Mouse (Mus musculus) spleen, postnatal 4 days (tissue): ENCODE data around the gene Ccl25.

Experiments used
- DNase-seq, 2 experiments: peaks; one replicate each; pipeline ENCODE4 v3.0.0; 2022; ENCODE audit warnings: low spot score in 2 of 2

Ccl25 gene

DNA sequence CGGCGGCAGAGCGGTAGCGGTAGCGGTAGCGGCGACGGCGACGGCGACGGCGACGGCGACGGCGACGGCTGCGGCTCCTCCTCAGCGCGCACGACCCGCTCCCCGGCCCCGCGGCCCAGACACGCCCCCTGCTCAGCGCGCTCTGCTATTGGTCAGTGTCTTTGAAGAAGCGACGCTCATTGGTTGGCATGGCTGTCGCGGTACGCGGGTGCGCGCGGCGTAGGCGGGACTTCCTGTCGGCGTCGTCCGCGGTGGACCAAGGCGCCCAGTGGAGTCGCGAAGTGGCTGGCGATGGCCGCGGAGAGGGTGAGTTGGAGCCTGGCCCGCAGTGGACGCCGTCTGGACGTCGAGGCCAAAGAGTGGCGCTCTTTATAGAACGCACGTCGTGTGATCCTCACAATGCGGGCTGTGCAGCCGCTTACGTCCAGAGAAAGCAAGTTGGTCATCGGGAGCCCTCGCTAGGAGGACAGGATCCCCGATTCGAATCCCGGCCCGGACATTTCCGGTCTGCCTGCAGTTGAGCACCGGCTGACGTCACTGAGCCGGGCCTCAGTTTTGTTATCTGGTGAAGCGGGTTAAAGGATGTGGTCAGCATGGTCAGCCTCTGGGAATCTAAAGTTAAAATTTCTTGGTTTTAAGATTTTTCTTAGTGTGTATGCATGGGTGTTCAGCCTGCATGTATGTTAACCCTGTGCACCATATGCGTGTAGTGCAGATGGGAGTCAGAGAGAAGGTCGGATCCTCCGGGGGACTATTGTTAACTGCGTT, at the start of gene Ccl25, which contains the start of gene Elavl1:
Gene Ccl25 (plus strand): TSS at position 228 of the 768 bp plus-strand sequence.
Gene Elavl1 (minus strand): TSS at position 431 of the 768 bp plus-strand sequence.
- peak; percentile 98 to 99 for DNase-seq

DNA sequence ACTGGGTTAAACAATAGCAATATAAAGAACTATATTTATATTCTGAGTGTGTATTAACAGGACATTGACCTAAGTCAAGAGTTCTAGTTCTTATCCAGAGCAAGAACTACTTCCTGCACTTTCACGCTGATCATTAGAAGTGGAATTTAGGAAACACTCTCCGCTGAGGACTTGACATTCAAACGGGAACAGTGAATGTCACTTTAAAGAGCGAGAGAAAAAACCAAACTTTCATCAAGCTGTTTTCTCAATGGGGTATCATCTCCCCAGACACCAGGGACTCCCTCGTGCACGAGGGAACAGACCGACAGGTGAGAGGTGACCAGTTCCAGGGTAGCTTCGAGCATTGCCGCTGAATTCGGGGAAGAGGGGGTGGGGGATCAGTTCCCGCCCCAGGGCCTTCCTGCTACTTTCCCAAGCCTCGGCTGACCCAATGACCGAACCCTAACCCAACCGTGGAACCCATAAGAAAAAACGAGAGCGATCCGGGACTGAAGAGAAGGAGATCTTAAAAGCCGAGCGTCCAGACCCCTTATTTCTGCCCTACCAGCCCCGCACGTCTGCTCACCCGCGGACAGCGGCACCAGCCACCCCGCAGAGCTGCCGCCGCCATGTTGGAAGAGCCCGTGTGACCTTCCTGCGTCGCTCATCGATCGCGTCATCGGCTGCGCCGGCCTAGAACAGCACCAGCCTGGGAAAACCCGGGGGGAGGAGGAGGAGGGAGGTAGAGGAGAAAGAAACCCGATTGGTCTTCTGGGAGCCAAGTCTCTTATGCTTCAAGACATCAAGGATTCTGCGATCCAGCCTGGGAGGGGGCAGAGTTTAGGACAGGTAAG, 49.5 kb upstream of the Ccl25 start, which contains the start of gene Timm44:
Gene Timm44 (minus strand): TSS at position 639 of the 836 bp plus-strand sequence.
- DNase-seq: peak; percentile 90 to 94

DNA sequence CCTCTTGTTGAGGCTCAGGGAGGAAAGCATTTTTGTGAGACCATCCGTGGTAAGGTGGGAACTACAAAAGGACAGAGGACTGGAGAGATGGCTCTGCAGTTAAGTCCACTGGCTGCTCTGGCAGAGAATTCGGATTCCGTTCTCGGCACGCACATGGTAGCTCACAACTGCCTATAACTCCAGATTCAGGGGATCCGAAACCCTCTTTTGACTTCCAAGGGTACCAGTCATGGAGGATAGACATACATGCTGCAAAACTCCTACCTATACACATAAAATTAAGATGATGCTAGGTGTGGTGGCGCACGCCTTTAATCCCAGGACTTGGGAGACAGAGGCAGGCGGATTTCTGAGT, 48.9 kb upstream of the Ccl25 start:
- no peak for DNase-seq

DNA sequence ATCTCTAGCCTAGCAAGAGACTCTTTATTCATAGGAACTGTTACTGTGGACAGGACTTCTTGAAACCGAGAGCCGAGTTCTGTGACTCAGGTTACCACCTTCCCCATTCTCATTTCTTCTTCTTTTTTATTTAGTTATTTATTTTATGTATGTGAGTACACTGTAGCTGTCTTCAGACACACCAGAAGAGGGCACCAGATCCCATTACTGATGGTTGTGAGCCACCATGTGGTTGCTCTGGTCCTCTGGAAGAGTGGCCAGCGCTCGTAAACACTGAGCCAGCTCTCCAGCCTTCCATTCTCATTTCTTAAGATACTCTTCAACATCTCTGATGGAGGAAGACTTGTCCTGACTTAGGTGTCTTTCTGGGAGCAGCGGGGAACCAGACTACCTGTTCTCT, 32.3 kb upstream of the Ccl25 start:
- no peak for DNase-seq

DNA sequence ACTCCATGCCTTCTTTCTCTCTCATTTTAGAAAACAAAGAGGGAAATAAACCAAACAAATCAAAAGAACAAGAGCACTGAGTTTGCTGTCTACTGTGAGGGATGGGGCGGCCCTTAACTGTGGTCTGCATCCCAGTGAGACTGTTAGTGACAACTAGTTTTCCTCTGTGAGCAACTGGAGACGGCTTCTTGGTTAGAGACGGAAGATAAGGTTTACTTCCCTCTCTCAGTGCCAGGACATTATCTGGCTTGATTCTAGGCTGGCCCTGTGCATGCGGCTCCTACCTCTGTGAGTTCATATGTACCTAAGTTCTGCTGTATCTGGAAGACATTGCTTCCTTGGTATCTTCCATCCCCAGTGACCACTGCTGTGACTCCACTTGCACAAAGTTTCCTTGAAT, 27.2 kb upstream of the Ccl25 start:
- no peak for DNase-seq

DNA sequence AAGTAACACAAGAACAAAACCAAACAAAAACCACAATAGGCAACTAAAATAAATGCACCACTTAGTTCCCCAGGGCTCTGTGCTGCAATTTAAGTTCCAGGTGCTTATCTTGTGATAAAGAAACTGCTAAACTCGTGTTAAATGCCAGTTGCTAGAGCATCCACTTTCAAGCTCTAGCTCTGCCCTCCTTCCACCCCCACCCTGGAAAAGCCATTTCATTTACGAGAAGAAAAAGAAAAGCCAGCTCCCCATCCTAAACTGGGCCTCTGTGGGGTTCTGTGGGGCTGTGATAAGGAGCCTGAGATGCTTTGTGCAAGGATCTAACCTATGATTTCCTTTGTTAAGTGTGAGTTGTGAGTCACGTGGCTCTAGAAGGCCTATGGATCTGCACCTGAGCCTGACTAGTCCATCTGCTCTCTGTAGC, 20.9 kb upstream of the Ccl25 start:
- no peak for DNase-seq

DNA sequence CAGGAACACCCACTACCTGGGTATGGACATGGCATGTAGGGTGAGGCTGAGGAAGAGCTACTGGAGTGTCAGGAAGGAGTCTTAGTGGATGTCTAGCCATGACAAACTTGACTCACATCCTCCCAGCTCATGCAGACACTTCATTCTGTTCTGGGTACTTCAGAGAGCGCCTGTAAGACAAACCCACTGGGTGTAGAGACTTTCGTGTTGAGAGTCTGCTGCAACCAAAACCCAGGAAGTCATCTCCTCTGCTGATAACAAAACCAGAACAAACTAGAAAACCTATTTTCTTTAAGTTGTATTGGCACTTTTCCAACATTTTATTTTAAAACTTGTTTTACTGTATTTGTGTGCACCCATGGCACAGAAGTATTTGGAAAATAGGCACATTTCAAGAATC, 19.2 kb upstream of the Ccl25 start:
- no peak for DNase-seq

DNA sequence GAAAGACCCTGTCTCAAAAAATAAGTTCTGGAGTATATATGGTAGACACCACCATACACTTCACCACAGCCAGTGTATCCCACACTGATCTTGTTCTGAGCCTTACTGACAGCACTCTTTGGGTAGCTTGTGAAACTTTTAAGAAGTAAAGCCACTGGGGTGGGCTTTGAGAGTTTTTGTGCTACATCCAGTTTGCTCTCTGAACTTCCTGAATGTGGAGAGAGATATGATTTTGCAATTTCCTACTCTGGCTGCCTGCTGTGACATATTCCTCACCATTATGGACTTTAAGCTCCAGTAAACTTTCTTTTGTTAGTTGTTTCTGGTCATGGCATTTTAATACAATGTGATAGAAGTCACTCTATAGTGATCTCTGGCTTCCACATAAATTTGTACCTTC, 12.9 kb upstream of the Ccl25 start:
- no peak for DNase-seq

DNA sequence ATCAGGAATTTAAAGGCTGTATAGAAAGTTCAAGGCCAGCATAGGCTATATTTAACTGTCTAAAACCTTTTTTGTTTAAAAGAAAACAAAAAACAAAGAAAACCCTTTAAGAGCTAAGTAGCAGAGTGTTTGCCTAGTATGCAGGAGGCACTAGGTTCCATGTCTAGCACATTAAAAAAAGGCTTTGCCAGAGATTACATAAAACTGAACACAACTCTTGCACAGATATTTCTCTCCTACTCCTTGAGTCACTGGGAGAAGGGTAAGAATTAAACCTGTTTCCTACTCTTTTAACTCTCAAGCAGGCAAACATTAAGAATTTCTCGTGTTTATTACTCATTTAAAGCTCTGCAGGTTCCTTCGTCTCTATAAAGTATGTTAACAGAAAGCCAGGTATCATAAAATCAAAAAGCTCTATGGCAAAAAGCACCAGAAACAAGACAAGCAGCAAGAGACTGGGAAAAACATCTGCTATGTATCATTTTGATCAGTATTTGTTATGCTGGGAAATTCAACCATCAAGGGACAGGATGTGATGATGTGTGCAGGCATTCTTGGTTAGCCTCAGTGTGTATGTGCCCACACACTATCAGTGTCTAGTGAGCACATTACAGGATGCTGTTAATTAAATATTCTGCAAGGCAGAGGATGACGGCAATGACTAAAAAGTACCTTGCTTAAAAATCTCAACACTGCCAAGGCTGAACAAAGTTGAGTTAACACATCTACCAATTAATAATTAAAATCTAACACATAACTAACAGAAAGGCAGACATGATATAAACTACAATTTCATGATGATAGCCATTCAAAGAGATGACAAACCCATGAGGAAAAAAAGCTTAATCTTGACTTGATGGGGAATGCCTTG, 11.5 kb upstream of the Ccl25 start:
- no peak for DNase-seq

DNA sequence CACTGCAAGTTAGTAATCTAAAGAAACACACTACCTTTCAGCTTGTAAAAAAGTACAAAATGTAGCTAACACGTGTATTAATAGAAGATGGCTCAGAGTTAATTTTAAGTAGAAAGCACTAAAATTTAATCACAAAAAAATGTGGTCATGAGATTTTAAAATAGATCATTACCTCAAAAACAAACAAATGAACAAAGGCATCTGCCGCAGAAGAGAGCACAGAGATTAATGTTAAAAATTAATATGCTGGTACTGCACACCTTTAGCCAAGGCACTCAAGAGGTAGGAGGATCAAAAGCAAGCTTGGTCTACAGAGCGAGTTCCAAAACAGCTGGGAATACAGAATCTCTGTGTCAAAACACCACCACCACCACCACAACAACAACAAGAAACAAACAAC, 10.2 kb upstream of the Ccl25 start:
- DNase-seq: no peak

DNA sequence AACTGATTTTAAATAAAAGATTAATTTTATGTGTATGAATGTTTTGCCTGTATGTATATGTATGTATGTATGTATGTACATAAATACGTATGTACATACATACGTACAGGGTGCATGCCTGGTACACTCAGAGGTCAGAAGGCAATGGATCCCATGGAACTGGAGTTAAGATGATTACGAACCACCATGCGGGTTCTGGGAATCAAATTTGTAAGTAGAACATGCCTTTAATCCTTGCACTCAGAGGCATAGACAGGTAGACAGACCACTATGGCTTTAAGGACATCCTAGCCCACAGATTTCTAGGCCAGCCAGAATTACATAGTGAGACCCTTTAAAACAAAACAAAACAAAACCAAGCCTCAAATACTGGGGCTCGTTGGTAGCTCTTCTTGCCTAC, 6.9 kb upstream of the Ccl25 start:
- no peak for DNase-seq

DNA sequence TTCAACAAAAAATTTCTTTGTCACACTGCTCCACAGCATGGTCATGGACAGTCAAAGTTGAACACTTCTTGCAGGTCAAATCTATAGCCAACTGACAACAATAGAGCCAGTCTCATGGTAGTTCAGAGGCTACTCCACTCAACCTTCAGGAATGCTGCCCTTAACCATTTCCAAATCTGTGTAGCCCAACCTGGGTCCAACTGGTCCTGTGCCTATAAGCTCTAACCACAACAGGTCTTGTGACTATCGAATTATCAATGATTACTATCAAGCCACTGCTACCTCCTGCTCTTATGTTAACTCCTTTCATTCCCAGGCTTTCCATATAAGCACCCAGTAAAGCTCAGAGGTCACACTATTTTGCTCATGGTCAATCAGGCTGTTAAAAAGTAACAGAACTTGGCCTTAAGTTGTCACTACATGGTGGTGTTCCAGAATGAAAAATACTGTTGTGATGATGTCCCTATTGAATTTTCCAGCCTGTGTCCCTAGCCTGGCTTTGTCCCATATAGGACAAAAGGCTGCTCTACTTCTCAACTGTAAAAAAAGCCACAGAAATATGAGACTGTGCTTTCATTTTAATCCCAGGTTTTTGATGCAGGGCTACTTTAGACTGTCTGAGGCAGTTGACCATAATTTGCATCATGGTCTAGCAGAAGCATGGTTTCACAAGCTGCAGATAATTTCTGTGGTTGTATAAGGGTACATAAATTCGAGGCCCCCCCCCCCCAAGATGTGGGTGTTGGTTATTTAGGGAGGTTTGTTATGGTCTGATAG, 6.0 kb upstream of the Ccl25 start:
- no peak for DNase-seq

DNA sequence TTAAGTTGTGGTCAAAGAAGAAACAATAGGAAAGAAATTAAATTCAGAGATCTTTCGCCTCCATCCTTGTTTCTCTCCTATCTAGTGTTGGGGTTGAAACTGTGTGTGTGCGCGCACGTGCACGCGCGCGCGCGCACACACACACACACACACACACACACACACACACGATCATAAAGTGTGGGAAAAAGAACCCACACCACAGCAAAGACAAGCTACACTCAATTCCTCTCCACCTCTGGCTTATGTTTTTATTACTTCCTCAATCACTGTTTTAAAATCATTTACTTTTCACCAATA, 5.5 kb upstream of the Ccl25 start:
- no peak for DNase-seq

DNA sequence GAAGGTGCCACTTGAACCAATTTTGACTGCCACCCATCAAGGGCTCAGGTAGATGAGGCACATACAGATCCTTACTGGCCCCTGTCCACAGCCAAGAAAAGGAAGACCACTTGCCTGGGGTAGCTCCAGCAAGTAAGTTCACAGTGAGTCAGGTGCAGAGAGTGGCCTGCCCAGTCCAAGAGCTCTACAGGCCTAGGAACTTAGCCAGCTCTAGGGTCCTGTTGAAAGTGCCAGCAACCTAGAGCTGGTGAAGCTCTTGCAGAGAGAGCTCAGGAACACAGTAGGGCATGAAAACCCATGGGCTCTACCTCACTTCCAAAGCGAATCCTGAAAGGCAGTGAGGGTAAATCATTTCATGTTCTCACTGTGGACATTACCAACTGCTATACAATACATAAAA, 4.6 kb upstream of the Ccl25 start:
- no peak for DNase-seq

DNA sequence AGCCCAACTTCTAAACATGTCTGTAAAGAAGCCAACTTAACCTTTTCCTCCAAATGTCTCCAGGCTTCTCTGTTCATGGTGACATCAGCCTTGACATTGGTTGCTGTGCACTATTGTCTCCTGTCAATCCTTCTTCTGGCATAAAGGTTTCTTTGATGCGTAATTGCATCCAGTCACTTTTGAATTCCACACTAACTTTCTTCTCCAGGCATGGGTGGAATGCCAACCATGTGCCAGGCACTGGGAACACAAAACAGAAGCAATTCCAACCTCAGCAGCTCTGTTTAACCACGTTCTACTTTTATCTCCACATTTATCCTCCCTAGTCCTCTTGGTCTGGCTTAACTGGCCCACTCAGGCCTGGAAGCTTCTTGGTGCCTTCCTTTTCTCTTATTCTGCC, 4.0 kb upstream of the Ccl25 start:
- no peak for DNase-seq

DNA sequence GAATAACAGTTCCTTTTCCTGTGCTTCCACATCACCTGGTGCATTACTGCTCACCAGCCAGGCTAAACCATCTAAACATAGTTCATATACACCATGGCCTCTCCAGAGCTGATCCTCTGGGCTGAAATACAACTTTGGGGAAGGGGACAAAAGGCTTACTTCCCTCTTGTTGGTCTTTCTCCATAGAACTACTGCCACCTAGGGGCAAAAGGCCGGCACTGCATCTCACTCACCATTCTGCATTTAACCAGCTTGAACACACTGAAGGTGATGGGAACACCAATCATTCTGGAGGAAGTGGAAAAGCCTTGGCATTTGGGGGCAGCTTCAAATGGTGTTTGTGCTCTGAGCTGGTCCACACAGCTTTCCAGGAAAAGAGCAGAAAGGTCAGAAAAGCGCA, 2.5 kb upstream of the Ccl25 start:
- peak; percentile 84 to 93 for DNase-seq

DNA sequence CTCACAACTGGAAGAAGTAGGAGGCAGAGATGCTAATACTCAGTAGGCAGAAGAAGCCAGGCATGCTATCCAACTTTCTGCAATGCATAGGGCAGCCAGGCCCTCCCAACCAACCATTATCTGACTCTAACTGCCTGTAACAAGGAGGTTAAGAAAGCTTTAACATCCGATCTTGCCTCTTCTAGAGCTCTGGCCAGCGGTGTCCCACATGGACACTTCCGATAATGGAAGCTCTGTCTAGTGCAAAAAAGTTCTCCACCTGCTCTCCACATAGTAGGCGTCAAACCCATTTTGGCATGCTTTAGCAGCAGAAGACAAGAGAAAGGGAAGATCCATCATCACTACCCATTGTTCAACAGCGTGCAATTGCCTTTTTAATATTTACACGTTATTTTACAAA, 1.1 kb upstream of the Ccl25 start:
- DNase-seq: no peak

DNA sequence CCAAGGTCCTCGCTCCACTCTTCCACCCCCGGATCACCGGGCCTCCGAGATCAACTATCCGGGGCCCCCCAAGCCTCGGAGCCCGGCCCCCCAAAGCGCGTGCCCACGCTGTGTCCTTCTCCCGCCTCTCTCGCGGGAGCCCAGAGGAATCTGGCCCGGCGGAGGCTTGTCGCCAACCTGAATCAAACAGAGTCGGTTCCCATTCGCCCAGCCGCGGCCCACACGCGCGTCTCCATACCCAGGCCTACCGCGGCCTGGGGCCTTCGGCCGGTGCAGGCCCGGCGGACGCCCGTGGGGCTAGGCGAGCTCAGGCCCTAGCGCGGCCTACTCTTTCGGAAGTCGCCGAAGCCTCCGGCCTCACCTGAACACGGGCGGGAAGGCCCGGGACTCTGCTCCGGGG, 485 bp upstream of the Ccl25 start:
- DNase-seq: peak in 1 of 2 experiments; percentile 80

DNA sequence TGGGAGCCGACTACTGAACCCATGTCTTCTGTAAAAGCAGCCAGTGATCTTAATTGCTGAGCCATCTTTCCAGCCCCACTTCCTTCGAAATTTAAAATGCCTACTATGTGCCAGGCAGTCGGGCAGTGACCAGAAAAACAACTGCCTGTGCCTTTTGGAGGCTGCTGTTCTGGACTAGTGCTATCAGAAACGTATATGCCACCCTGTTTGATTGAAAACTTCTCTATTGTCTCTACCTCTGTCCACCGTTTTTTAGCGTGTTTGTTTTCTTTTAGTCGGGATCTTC, 684 bp downstream of the Ccl25 start:
- no peak for DNase-seq

DNA sequence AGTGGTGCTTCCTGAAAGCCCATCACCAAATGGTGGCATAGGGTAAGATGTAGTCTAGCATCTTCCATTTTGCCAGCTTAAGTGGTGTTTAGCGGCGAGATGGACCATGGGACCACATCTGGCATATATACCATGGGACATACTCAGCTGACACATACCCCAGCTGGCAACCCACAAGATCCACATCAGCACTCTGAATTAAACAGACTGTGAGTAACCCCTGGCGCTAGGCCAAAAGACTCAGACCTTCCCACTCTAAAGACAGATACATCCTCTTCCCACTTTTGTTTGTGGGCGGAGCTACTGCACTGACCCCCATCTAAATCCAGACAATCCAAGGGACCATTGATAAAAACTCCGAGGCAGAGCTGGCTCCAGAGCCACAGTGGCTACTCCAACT, 4.0 kb downstream of the Ccl25 start:
- DNase-seq: no peak

DNA sequence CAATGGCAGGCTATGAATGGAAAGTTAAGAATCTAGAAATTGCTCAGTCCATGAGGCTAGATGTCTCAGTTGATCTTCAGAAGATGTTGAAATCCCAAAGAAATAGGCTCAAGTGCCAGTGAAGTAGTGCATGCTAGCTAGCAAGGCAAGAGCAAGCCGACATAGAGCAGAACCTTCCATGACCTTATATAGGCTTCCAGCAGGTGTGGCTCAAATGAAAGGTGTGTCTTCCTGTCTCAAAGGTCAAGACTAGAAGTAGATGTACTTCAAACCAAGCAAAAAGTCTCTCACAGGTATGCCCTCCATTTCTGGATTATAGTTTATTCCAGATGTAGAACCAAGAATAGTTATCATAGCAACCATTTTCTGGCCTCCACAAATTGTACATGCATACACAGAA, 9.0 kb downstream of the Ccl25 start:
- no peak for DNase-seq

DNA sequence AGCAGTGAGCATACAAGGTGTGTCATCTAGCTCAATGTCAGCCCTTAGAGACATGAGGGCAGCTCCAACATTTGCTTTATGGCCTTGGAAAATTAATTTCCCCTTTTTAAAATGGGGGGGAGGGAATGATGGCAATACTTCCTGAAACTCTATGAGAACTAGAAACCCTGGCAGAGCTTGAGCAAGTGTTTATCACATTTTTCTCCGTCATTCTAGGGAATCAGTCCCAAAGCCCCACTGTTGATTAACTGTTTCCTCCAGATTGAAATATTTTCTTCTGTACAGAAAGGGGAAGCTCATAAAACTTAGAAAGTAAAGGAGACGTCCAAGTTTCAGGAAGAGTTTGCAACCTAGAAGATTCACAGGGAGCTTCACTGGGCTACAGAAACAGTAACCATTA, 10.7 kb downstream of the Ccl25 start:
- no peak for DNase-seq
